ENCODE assay signal across 12 mouse cellular contexts in the genomic region with DNA sequence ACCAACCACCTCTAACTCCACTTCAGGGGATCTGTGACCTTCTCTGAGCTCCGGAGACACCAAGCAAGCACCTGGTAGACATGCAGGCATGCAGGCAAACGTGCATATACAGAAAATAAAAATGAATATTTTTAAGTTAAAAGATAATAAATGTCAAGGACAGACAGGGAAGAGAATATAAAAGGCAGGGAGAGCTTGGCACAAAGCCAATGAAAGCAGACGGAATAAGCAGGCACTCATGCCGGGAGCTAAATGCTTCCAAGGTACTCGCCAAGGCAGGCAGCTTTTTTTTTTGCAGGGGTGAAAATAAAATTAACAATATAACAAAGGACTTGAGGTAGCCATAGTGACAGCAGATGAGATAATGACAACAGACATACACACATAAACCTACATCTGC. TPM values are rescaled to one million over a fixed set of nuclear protein-coding genes. Genes with fewer than 3 reads are reported as not detected.
DNase-seq lines count a peak whose midpoint lies in the region; ATAC-seq and TF ChIP-seq lines count a peak whose summit lies in the region.
"Had no signal": no experiment of that assay in that cellular context is flagged by ENCODE, and none has a peak within 500 bp of the region (broad histone marks: within the 10 kb centered on the region; RNA-seq: fewer than 3 reads in every experiment).

No protein-coding gene starts in this region.

- no peak overlapping the region for H3K27ac ChIP-seq in limb, embryonic 14.5 days (replicated peaks; ENCODE audit: low read depth, low read length)
- no peak overlapping the region for H3K27ac ChIP-seq in limb, embryonic 10.5 days
- no peak overlapping the region for H3K27ac ChIP-seq in midbrain, embryonic 13.5 days
- H3K27ac ChIP-seq: embryonic facial prominence, embryonic 12.5 days; limb, embryonic 15.5 days; stomach, embryonic 15.5 days had no signal

- TF ChIP-seq POLR2A in limb, embryonic 14.5 days (IDR thresholded peaks at IDR 0.05; ENCODE audit: borderline replicate concordance, extremely low read depth, insufficient read depth, insufficient read length) = no peak

- DNase-seq in limb, embryonic 14.5 days (ENCODE audit: low spot score) = peak; percentile 44
- DNase-seq in limb, embryonic 10.5 days (ENCODE audit: low spot score) = no peak
- peak; percentile 58 for DNase-seq in adrenal gland, postnatal 25 days
- DNase-seq in cerebellum, adult 8-10 months = peak; percentile 40
- DNase-seq in left cerebral cortex, postnatal 4 days = peak; percentile 44
- no peak for DNase-seq in thymus, postnatal 10 days (ENCODE audit: low spot score in 2 of 2)

- H3K9ac ChIP-seq in limb, embryonic 14.5 days (ENCODE audit: low read depth, low read length, severe bottlenecking) = no peak overlapping the region
- H3K9ac ChIP-seq in midbrain, embryonic 13.5 days (replicated peaks) = no peak overlapping the region
- H3K9ac ChIP-seq: embryonic facial prominence, embryonic 12.5 days; limb, embryonic 15.5 days; stomach, embryonic 15.5 days had no signal

- H3K4me1 ChIP-seq in limb, embryonic 14.5 days (ENCODE audit: control insufficient read depth, insufficient read depth, low read length) = no peaks in the 10 kb centered on the region
- H3K4me1 ChIP-seq in limb, embryonic 10.5 days = no peaks in the 10 kb centered on the region
- H3K4me1 ChIP-seq in midbrain, embryonic 13.5 days (replicated peaks) = no peaks in the 10 kb centered on the region
- H3K4me1 ChIP-seq: embryonic facial prominence, embryonic 12.5 days; limb, embryonic 15.5 days; stomach, embryonic 15.5 days had no signal

- H3K27me3 ChIP-seq in limb, embryonic 14.5 days (ENCODE audit: control insufficient read depth, insufficient read depth, low read length) = no peaks in the 10 kb centered on the region
- H3K27me3 ChIP-seq in limb, embryonic 10.5 days (ENCODE audit: low read depth, poor library complexity, severe bottlenecking) = no peaks in the 10 kb centered on the region
- no peaks in the 10 kb centered on the region for H3K27me3 ChIP-seq in midbrain, embryonic 13.5 days
- H3K27me3 ChIP-seq: embryonic facial prominence, embryonic 12.5 days; limb, embryonic 15.5 days; stomach, embryonic 15.5 days had no signal

- WGBS in limb, embryonic 14.5 days = 32% methylated on average over 5 of the region's 5 CpGs
- 88% methylated on average over 5 of the region's 5 CpGs for WGBS in limb, embryonic 10.5 days
- WGBS in midbrain, embryonic 13.5 days = 55% methylated on average over 5 of the region's 5 CpGs

- peaks cover 20% of the 10 kb centered on the region for H3K36me3 ChIP-seq in limb, embryonic 14.5 days (ENCODE audit: control insufficient read depth, insufficient read depth, low read length)
- H3K36me3 ChIP-seq in limb, embryonic 10.5 days = peaks cover 38% of the 10 kb centered on the region
- H3K36me3 ChIP-seq in midbrain, embryonic 13.5 days = peaks cover 30% of the 10 kb centered on the region
- H3K36me3 ChIP-seq: stomach, embryonic 15.5 days had no signal

- no peak overlapping the region for H3K4me2 ChIP-seq in limb, embryonic 14.5 days (replicated peaks; ENCODE audit: low read depth, low read length, severe bottlenecking)
- H3K4me2 ChIP-seq in midbrain, embryonic 13.5 days (replicated peaks) = no peak overlapping the region
- H3K4me2 ChIP-seq: embryonic facial prominence, embryonic 12.5 days; limb, embryonic 15.5 days; stomach, embryonic 15.5 days had no signal

- no peaks in the 10 kb centered on the region for H3K9me3 ChIP-seq in limb, embryonic 14.5 days (ENCODE audit: control insufficient read depth, low read length)
- H3K9me3 ChIP-seq in limb, embryonic 10.5 days (replicated peaks) = no peaks in the 10 kb centered on the region
- H3K9me3 ChIP-seq in midbrain, embryonic 13.5 days = no peaks in the 10 kb centered on the region
- H3K9me3 ChIP-seq: embryonic facial prominence, embryonic 12.5 days; limb, embryonic 15.5 days; stomach, embryonic 15.5 days had no signal

- no peak overlapping the region for H3K4me3 ChIP-seq in limb, embryonic 14.5 days (replicated peaks; ENCODE audit: low read length)
- no peak overlapping the region for H3K4me3 ChIP-seq in limb, embryonic 10.5 days
- H3K4me3 ChIP-seq in midbrain, embryonic 13.5 days (replicated peaks) = no peak overlapping the region
- H3K4me3 ChIP-seq: embryonic facial prominence, embryonic 12.5 days; limb, embryonic 15.5 days; stomach, embryonic 15.5 days had no signal

- ATAC-seq in limb, embryonic 14.5 days (ENCODE audit: low FRiP score, low read depth) = no peak
- no peak for ATAC-seq in granulocyte monocyte progenitor cell, adult 5-6 weeks (replicated peaks; ENCODE audit: poor library complexity, severe bottlenecking)
- no peak for ATAC-seq in midbrain, embryonic 13.5 days

- intact Hi-C loops in left cerebral cortex, postnatal 4 days (cut with DNase I) = no loop called here

RNA-seq across cellular contexts. Expression of a gene that starts 10.9 kb away (rescaled TPM):
- 222 and 262 TPM in 2 replicates for polyA plus RNA-seq in limb, embryonic 14.5 days (2012; rRNA removed)
- polyA plus RNA-seq in limb, embryonic 14.5 days (2014; fragmentation: Nextera tagmentation; extraction: Ambion mirVana) = 79.1 and 90.1 TPM in 2 replicates
- 85.0 and 95.1 TPM in 2 replicates for polyA plus RNA-seq in limb, embryonic 10.5 days (2016; fragmentation: Nextera tagmentation; extraction: Ambion mirVana)
- 41.2 and 55.9 TPM in 2 replicates for total RNA-seq in adrenal gland, postnatal 25 days (2021)
- total RNA-seq in left cerebral cortex, postnatal 4 days (2021) = 100 to 1,000 TPM; 100 to 114 TPM
- 31.8 and 34.3 TPM in 2 replicates for total RNA-seq in granulocyte monocyte progenitor cell, adult 5-6 weeks (2014; fragmentation: Nextera tagmentation)
- total RNA-seq in granulocyte monocyte progenitor cell, adult 5-6 weeks (2017) = 7.4 and 16.8 TPM in 2 replicates
- 90.7 and 100 TPM in 2 replicates for polyA plus RNA-seq in midbrain, embryonic 13.5 days (2015; fragmentation: Nextera tagmentation; extraction: Ambion mirVana)

RNA-seq across cellular contexts. Expression of a gene that starts 36.5 kb away (rescaled TPM):
- 9.4 TPM in 2 replicates for polyA plus RNA-seq in limb, embryonic 14.5 days (2012; rRNA removed)
- 3.5 and 3.6 TPM in 2 replicates for polyA plus RNA-seq in limb, embryonic 14.5 days (2014; fragmentation: Nextera tagmentation; extraction: Ambion mirVana)
- 6.5 and 9.2 TPM in 2 replicates for polyA plus RNA-seq in limb, embryonic 10.5 days (2016; fragmentation: Nextera tagmentation; extraction: Ambion mirVana)
- 15.7 and 16.8 TPM in 2 replicates for total RNA-seq in adrenal gland, postnatal 25 days (2021)
- total RNA-seq in left cerebral cortex, postnatal 4 days (2021) = 10 to 100 TPM; 11.6 to 14.8 TPM
- 0.45 and 3.7 TPM in 2 replicates for total RNA-seq in granulocyte monocyte progenitor cell, adult 5-6 weeks (2014; fragmentation: Nextera tagmentation)
- total RNA-seq in granulocyte monocyte progenitor cell, adult 5-6 weeks (2017) = 0.10 and 0.17 TPM in 2 replicates
- polyA plus RNA-seq in midbrain, embryonic 13.5 days (2015; fragmentation: Nextera tagmentation; extraction: Ambion mirVana) = 6.0 and 6.8 TPM in 2 replicates

RNA-seq across cellular contexts. Expression of a gene that starts 43.4 kb away (rescaled TPM):
- polyA plus RNA-seq in limb, embryonic 14.5 days (2012; rRNA removed) = 6.2 and 7.0 TPM in 2 replicates
- polyA plus RNA-seq in limb, embryonic 14.5 days (2014; fragmentation: Nextera tagmentation; extraction: Ambion mirVana) = 1.6 and 2.0 TPM in 2 replicates
- polyA plus RNA-seq in limb, embryonic 10.5 days (2016; fragmentation: Nextera tagmentation; extraction: Ambion mirVana) = 2.7 TPM in 2 replicates
- 0.85 TPM in 1 of 2 replicates, not detected in the other for total RNA-seq in adrenal gland, postnatal 25 days (2021)
- total RNA-seq in left cerebral cortex, postnatal 4 days (2021) = 1 to 10 TPM in 1 of 2 experiments, under 1 TPM in 1; 0.94 to 1.5 TPM
- total RNA-seq in granulocyte monocyte progenitor cell, adult 5-6 weeks (2014; fragmentation: Nextera tagmentation) = 7.8 TPM in 1 of 2 replicates, not detected in the other
- total RNA-seq in granulocyte monocyte progenitor cell, adult 5-6 weeks (2017) = not detected in 2 replicates
- 1.6 and 2.1 TPM in 2 replicates for polyA plus RNA-seq in midbrain, embryonic 13.5 days (2015; fragmentation: Nextera tagmentation; extraction: Ambion mirVana)
- total RNA-seq: heart, postnatal 25 days had no signal

RNA-seq across cellular contexts. Expression of a gene that starts 45.2 kb away (rescaled TPM):
- polyA plus RNA-seq in limb, embryonic 14.5 days (2012; rRNA removed) = 12.5 and 17.0 TPM in 2 replicates
- 12.1 and 13.0 TPM in 2 replicates for polyA plus RNA-seq in limb, embryonic 14.5 days (2014; fragmentation: Nextera tagmentation; extraction: Ambion mirVana)
- 9.9 and 11.5 TPM in 2 replicates for polyA plus RNA-seq in limb, embryonic 10.5 days (2016; fragmentation: Nextera tagmentation; extraction: Ambion mirVana)
- total RNA-seq in adrenal gland, postnatal 25 days (2021) = 28.6 and 30.2 TPM in 2 replicates
- total RNA-seq in left cerebral cortex, postnatal 4 days (2021) = 10 to 100 TPM; 16.7 to 19.6 TPM
- 23.5 and 26.8 TPM in 2 replicates for total RNA-seq in granulocyte monocyte progenitor cell, adult 5-6 weeks (2014; fragmentation: Nextera tagmentation)
- 32.9 and 36.1 TPM in 2 replicates for total RNA-seq in granulocyte monocyte progenitor cell, adult 5-6 weeks (2017)
- 10.4 and 10.7 TPM in 2 replicates for polyA plus RNA-seq in midbrain, embryonic 13.5 days (2015; fragmentation: Nextera tagmentation; extraction: Ambion mirVana)

Comparison
In these comparisons a context has a peak if more than half of its experiments do, and no peak if none do; other contexts are left out.
1. DNase-seq: peak in limb, embryonic 14.5 days (single experiment), adrenal gland, postnatal 25 days (single experiment), cerebellum, adult 8-10 months (single experiment) and left cerebral cortex, postnatal 4 days (single experiment); none in limb, embryonic 10.5 days (single experiment) and thymus, postnatal 10 days (0 of 2).